Mouse (Mus musculus) right cerebral cortex, adult 2 months (tissue): ENCODE data around the gene Arrdc5.
A peak's percentile ranks its signal among the peaks of the same experiment; 100 is the strongest.

Source experiments
- DNase-seq, 2 experiments: peaks; one replicate each; pipeline ENCODE4 v3.0.0; 2021 to 2022; ENCODE audit warnings: low spot score in 2 of 2

The Arrdc5 gene

GRCm38 (mm10) chr17:56300186-56300585, at the start of gene Arrdc5:
Gene Arrdc5, minus strand, starts transcription at chr17:56300286.
- no peak for DNase-seq

GRCm38 (mm10) chr17:56348586-56348985, 48.5 kb upstream of the Arrdc5 start:
- no peak for DNase-seq

GRCm38 (mm10) chr17:56348128-56348527, 48.0 kb upstream of the Arrdc5 start:
- no peak for DNase-seq

- DNase-seq, result no peak
Measured at GRCm38 (mm10) chr17:56345364-56345763, 45.3 kb upstream of the Arrdc5 start.

GRCm38 (mm10) chr17:56343466-56343865, 43.4 kb upstream of the Arrdc5 start:
- no peak for DNase-seq

- no peak for DNase-seq
Measured at GRCm38 (mm10) chr17:56340717-56341116, 40.6 kb upstream of the Arrdc5 start.

- DNase-seq, result no peak
Measured at GRCm38 (mm10) chr17:56338909-56339308, 38.8 kb upstream of the Arrdc5 start.

- DNase-seq, result no peak
Measured at GRCm38 (mm10) chr17:56337791-56338190, 37.7 kb upstream of the Arrdc5 start.

GRCm38 (mm10) chr17:56337190-56337589, 37.1 kb upstream of the Arrdc5 start:
- peak in 1 of 2 experiments; percentile 50 for DNase-seq

- DNase-seq, result no peak
Measured at GRCm38 (mm10) chr17:56332987-56333386, 32.9 kb upstream of the Arrdc5 start.

GRCm38 (mm10) chr17:56331256-56331655, 31.2 kb upstream of the Arrdc5 start:
- no peak for DNase-seq

GRCm38 (mm10) chr17:56330345-56330744, 30.3 kb upstream of the Arrdc5 start:
- no peak for DNase-seq

GRCm38 (mm10) chr17:56329267-56329666, 29.2 kb upstream of the Arrdc5 start:
- DNase-seq, result no peak

GRCm38 (mm10) chr17:56326153-56327147, 26.4 kb upstream of the Arrdc5 start:
- DNase-seq, result peak in 1 of 2 experiments; percentile 35

GRCm38 (mm10) chr17:56325450-56326152, 25.5 kb upstream of the Arrdc5 start, which contains the start of gene Kdm4b:
Gene Kdm4b, plus strand, starts transcription at chr17:56326062.
- peak; percentile 98 to 99 for DNase-seq

- DNase-seq, result no peak
Measured at GRCm38 (mm10) chr17:56324419-56324818, 24.3 kb upstream of the Arrdc5 start.

- DNase-seq, result no peak
Measured at GRCm38 (mm10) chr17:56309191-56309945, 9.3 kb upstream of the Arrdc5 start.

GRCm38 (mm10) chr17:56308088-56308487, 8.0 kb upstream of the Arrdc5 start:
- no peak for DNase-seq

GRCm38 (mm10) chr17:56305826-56306225, 5.7 kb upstream of the Arrdc5 start:
- no peak for DNase-seq

GRCm38 (mm10) chr17:56305156-56305555, 5.1 kb upstream of the Arrdc5 start:
- DNase-seq, result no peak

GRCm38 (mm10) chr17:56304718-56305117, 4.6 kb upstream of the Arrdc5 start:
- no peak for DNase-seq
